Mouse (Mus musculus): Measurements from ENCODE around the gene Bcar1. TPM values are rescaled to one million over a fixed set of nuclear protein-coding genes. Genes with fewer than 3 reads are reported as not detected.
A peak's percentile ranks its signal among the peaks of the same experiment; 100 is the strongest.

Bcar1 gene
- total and polyA plus RNA-seq, 2 experiments from 2014 or later = 48.8 to 100 TPM

- no peak overlapping the region for H3K9ac ChIP-seq (replicated peaks; ENCODE audit: low read length)
- ATAC-seq (no peak), DNase-seq (ENCODE audit: low spot score) (no peak)
- no peak overlapping the region for H3K27ac ChIP-seq
- TF ChIP-seq CTCF (IDR thresholded peaks at IDR 0.05; ENCODE audit: low read depth) = no peak
- 41% methylated on average over 5 of the region's 5 CpGs for WGBS
- no peak overlapping the region for H3K4me3 ChIP-seq (ENCODE audit: low read length)
- H3K4me1 ChIP-seq (ENCODE audit: insufficient read depth, low read length) = peaks cover 31% of the 10 kb centered on the region
- peaks cover 30% of the 10 kb centered on the region for H3K36me3 ChIP-seq (ENCODE audit: insufficient read depth, low read length)
- no peaks in the 10 kb centered on the region for H3K9me3 ChIP-seq (ENCODE audit: low read length)
- H3K27me3 ChIP-seq (ENCODE audit: insufficient read depth, low read length) = no peaks in the 10 kb centered on the region
- no peak overlapping the region for H3K4me2 ChIP-seq (ENCODE audit: low read depth, low read length)
Measured at GRCm38 (mm10) chr8:111718937-111719336, 24.7 kb downstream of the Bcar1 start.

- 0 out of 2 replicates have a peak overlapping the region, but pooled peaks have one; percentile 36 for H3K4me2 ChIP-seq (ENCODE audit: low read depth, low read length)
- no peak for ATAC-seq
- 21% methylated on average over 6 of the region's 6 CpGs for WGBS
Measured at GRCm38 (mm10) chr8:111717866-111718265, 25.7 kb downstream of the Bcar1 start.

GRCm38 (mm10) chr8:111717488-111717792 lies 26.2 kb downstream of the Bcar1 start:
- DNase-seq (ENCODE audit: low spot score) = peak; percentile 35
- Histone ChIP-seq H3K4me1 (ENCODE audit: insufficient read depth, low read length) (peaks cover 31% of the 10 kb centered on the region), H3K9ac (replicated peaks; ENCODE audit: low read length) (peak overlapping the region; percentile 22), H3K9me3 (ENCODE audit: low read length) (no peaks in the 10 kb centered on the region), H3K4me3 (ENCODE audit: low read length) (no peak overlapping the region), H3K27me3 (ENCODE audit: insufficient read depth, low read length) (no peaks in the 10 kb centered on the region), H3K27ac (peak overlapping the region; percentile 94), H3K4me2 (ENCODE audit: low read depth, low read length) (peak overlapping the region; percentile 36), H3K36me3 (ENCODE audit: insufficient read depth, low read length) (peaks cover 39% of the 10 kb centered on the region)
- TF ChIP-seq CTCF (IDR thresholded peaks at IDR 0.05; ENCODE audit: low read depth) = no peak
- 19% methylated on average over 4 of the region's 4 CpGs for WGBS
- no peak for ATAC-seq

More at GRCm38 (mm10) chr8:111717866-111718265, 25.7 kb downstream of the Bcar1 start:
- H3K9me3 ChIP-seq (ENCODE audit: low read length) = no peaks in the 10 kb centered on the region
- H3K27me3 ChIP-seq (ENCODE audit: insufficient read depth, low read length) = no peaks in the 10 kb centered on the region
- H3K4me3 ChIP-seq (ENCODE audit: low read length) = no peak overlapping the region
- H3K9ac ChIP-seq (replicated peaks; ENCODE audit: low read length) = peak overlapping the region; percentile 22; the same call in 1 of the 2 replicates
- H3K27ac ChIP-seq = peak overlapping the region; percentile 94
- TF ChIP-seq CTCF (IDR thresholded peaks at IDR 0.05; ENCODE audit: low read depth) = peak; percentile 55
- H3K4me1 ChIP-seq (ENCODE audit: insufficient read depth, low read length) = peaks cover 31% of the 10 kb centered on the region
- H3K36me3 ChIP-seq (ENCODE audit: insufficient read depth, low read length) = peaks cover 39% of the 10 kb centered on the region
- peak; percentile 52 for DNase-seq (ENCODE audit: low spot score)

GRCm38 (mm10) chr8:111716603-111717487 lies 26.8 kb downstream of the Bcar1 start:
- DNase-seq (ENCODE audit: low spot score) (peak; percentile 93), ATAC-seq (peak; percentile 93)
- Histone ChIP-seq H3K4me1 (ENCODE audit: insufficient read depth, low read length) (peaks cover 31% of the 10 kb centered on the region), H3K9me3 (ENCODE audit: low read length) (no peaks in the 10 kb centered on the region), H3K9ac (replicated peaks; ENCODE audit: low read length) (peak overlapping the region; percentile 22), H3K36me3 (ENCODE audit: insufficient read depth, low read length) (peaks cover 44% of the 10 kb centered on the region), H3K4me3 (ENCODE audit: low read length) (no peak overlapping the region), H3K27me3 (ENCODE audit: insufficient read depth, low read length) (no peaks in the 10 kb centered on the region), H3K27ac (peak overlapping the region; percentile 94), H3K4me2 (ENCODE audit: low read depth, low read length) (peak overlapping the region; percentile 36)
- TF ChIP-seq CTCF (IDR thresholded peaks at IDR 0.05; ENCODE audit: low read depth) = 0 out of 2 replicates have a peak, but pooled peaks have one; percentile 1
- 9% methylated on average over 10 of the region's 10 CpGs for WGBS

- Histone ChIP-seq H3K9me3 (ENCODE audit: low read length) (no peaks in the 10 kb centered on the region), H3K4me1 (ENCODE audit: insufficient read depth, low read length) (peaks cover 31% of the 10 kb centered on the region), H3K4me2 (ENCODE audit: low read depth, low read length) (no peak overlapping the region), H3K9ac (replicated peaks; ENCODE audit: low read length) (no peak overlapping the region), H3K36me3 (ENCODE audit: insufficient read depth, low read length) (peaks cover 48% of the 10 kb centered on the region), H3K27ac (no peak overlapping the region), H3K4me3 (ENCODE audit: low read length) (no peak overlapping the region), H3K27me3 (ENCODE audit: insufficient read depth, low read length) (no peaks in the 10 kb centered on the region)
- TF ChIP-seq CTCF (IDR thresholded peaks at IDR 0.05; ENCODE audit: low read depth) = no peak; the same call in none of the 2 replicates
- DNase-seq (ENCODE audit: low spot score) (no peak), ATAC-seq (no peak)
- WGBS = 71% methylated on average over 13 of the region's 13 CpGs
Measured at GRCm38 (mm10) chr8:111715514-111715913, 28.1 kb downstream of the Bcar1 start.

GRCm38 (mm10) chr8:111714295-111714694 lies 29.3 kb downstream of the Bcar1 start:
- H3K27me3 ChIP-seq (ENCODE audit: insufficient read depth, low read length) = no peaks in the 10 kb centered on the region
- DNase-seq (ENCODE audit: low spot score) (no peak), ATAC-seq (no peak)
- TF ChIP-seq CTCF (IDR thresholded peaks at IDR 0.05; ENCODE audit: low read depth) = no peak
- no peak overlapping the region for H3K4me3 ChIP-seq (ENCODE audit: low read length)
- WGBS = 96% methylated on average over 12 of the region's 12 CpGs
- H3K4me1 ChIP-seq (ENCODE audit: insufficient read depth, low read length) = peaks cover 31% of the 10 kb centered on the region
- H3K27ac ChIP-seq = no peak overlapping the region
- H3K9ac ChIP-seq (replicated peaks; ENCODE audit: low read length) = no peak overlapping the region
- H3K9me3 ChIP-seq (ENCODE audit: low read length) = no peaks in the 10 kb centered on the region
- no peak overlapping the region for H3K4me2 ChIP-seq (ENCODE audit: low read depth, low read length)
- peaks cover 47% of the 10 kb centered on the region for H3K36me3 ChIP-seq (ENCODE audit: insufficient read depth, low read length)

- H3K9ac ChIP-seq (replicated peaks; ENCODE audit: low read length) = no peak overlapping the region
- no peak overlapping the region for H3K27ac ChIP-seq
- H3K4me3 ChIP-seq (ENCODE audit: low read length) = no peak overlapping the region
- ATAC-seq (no peak), DNase-seq (ENCODE audit: low spot score) (no peak)
- TF ChIP-seq CTCF (IDR thresholded peaks at IDR 0.05; ENCODE audit: low read depth) = no peak; the same call in 1 of the 2 replicates
- no peaks in the 10 kb centered on the region for H3K27me3 ChIP-seq (ENCODE audit: insufficient read depth, low read length)
- H3K9me3 ChIP-seq (ENCODE audit: low read length) = no peaks in the 10 kb centered on the region
- H3K4me1 ChIP-seq (ENCODE audit: insufficient read depth, low read length) = peaks cover 30% of the 10 kb centered on the region
- H3K4me2 ChIP-seq (ENCODE audit: low read depth, low read length) = no peak overlapping the region
- H3K36me3 ChIP-seq (ENCODE audit: insufficient read depth, low read length) = peaks cover 47% of the 10 kb centered on the region
- 90% methylated on average over 25 of the region's 25 CpGs for WGBS
Measured at GRCm38 (mm10) chr8:111713817-111714216, 29.8 kb downstream of the Bcar1 start.

All from hindbrain, postnatal 0 days (tissue).